Mouse (Mus musculus) erythroblast, embryonic 14.5 days (primary cell): ENCODE data around the gene Cypt12. TPM values are rescaled to one million over a fixed set of nuclear protein-coding genes. Genes with fewer than 3 reads are reported as not detected.

ENCODE experiments used
- H3K27me3 ChIP-seq: 2 replicates; pipeline ENCODE4 v1.6.1; 2012; ENCODE audit warnings: inconsistent platforms; ENCODE audit not compliant: control insufficient read depth
- H3K36me3 ChIP-seq: 2 replicates; pipeline ENCODE4 v1.6.1; 2012; ENCODE audit warnings: mild to moderate bottlenecking, inconsistent platforms; ENCODE audit not compliant: control insufficient read depth
- H3K4me1 ChIP-seq: 2 replicates; pipeline ENCODE4 v1.6.1; 2012; ENCODE audit warnings: inconsistent platforms; ENCODE audit not compliant: control insufficient read depth
- H3K4me3 ChIP-seq: replicated peaks from 2 replicates; pipeline ENCODE3; 2012; ENCODE audit warnings: moderate library complexity, mild to moderate bottlenecking, inconsistent platforms
- H3K9me3 ChIP-seq: 2 replicates; pipeline ENCODE4 v1.6.1; 2012; ENCODE audit warnings: low read length, inconsistent platforms, mixed read lengths; ENCODE audit not compliant: control insufficient read depth
- GATA1 ChIP-seq: IDR thresholded peaks from 2 replicates; pipeline ENCODE4 v1.6.1; 2012; ENCODE audit warnings: low read length, inconsistent platforms, mixed read lengths
- TAL1 ChIP-seq: IDR thresholded peaks from 3 replicates; pipeline ENCODE4 v1.6.1; 2012; ENCODE audit warnings: low read length, inconsistent platforms, mixed read lengths
- polyA plus RNA-seq: library from polyadenylated mRNA; stranded (reverse); fragments of >175 nt; gene quantifications from 2 replicates; pipeline ENCODE4 v1.2.3, GENCODE M21; 2012

Gene Cypt12
- not detected in 2 replicates for polyA plus RNA-seq

DNA sequence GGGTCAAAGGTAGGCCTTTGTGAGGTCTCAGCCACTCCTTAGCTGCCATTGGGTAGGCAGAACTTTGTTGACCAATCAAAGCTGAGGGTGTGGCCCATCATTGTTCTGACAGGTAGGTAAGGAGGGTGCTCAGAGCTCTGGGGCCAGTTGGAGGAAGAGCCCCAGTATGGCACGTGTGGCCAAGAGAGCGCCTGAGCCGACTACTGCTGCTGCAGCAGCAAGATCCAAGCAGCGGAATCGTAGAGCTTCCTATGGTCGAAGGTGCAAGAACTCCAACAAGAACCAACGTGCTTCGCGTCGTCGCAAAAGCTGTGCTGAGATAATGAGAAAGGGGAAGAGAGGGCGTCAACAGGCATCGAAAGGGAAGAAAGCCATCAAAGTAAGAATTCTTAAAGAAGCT lies at the start of gene Cypt12:
Cypt12 (plus strand) TSS at position 112 of the 400 bp plus-strand sequence.
- Histone ChIP-seq H3K36me3 (no peaks in the 10 kb centered on the region), H3K27me3 (no peaks in the 10 kb centered on the region)

GRCm38 (mm10) chr3:17913796-17914195 lies 34.4 kb upstream of the Cypt12 start:
- H3K4me1 ChIP-seq: no peaks in the 10 kb centered on the region
- H3K4me3 ChIP-seq: no peak overlapping the region
- no peaks in the 10 kb centered on the region for H3K9me3 ChIP-seq
- H3K36me3 ChIP-seq: no peaks in the 10 kb centered on the region
- TF ChIP-seq TAL1: no peak
- TF ChIP-seq GATA1: no peak
- H3K27me3 ChIP-seq: no peaks in the 10 kb centered on the region

More for the DNA sequence above, at the start of gene Cypt12:
- Histone ChIP-seq H3K4me3 (no peak within 1 kb of the TSS), H3K4me1 (no peaks in the 10 kb centered on the region), H3K9me3 (peaks cover 4% of the 10 kb centered on the region; the same call in 1 of the 2 replicates)
- no peak for TF ChIP-seq GATA1
- no peak for TF ChIP-seq TAL1

GRCm38 (mm10) chr3:17940206-17940605 lies 8.0 kb upstream of the Cypt12 start:
- TF ChIP-seq GATA1 (no peak), TAL1 (no peak)
- Histone ChIP-seq H3K4me1 (no peaks in the 10 kb centered on the region), H3K4me3 (no peak overlapping the region)

More at GRCm38 (mm10) chr3:17940206-17940605, 8.0 kb upstream of the Cypt12 start:
- Histone ChIP-seq H3K27me3 (no peaks in the 10 kb centered on the region), H3K36me3 (no peaks in the 10 kb centered on the region), H3K9me3 (peaks cover 3% of the 10 kb centered on the region)
